Mouse (Mus musculus): ENCODE results near the gene Rpl7a. TPM values are rescaled to one million over a fixed set of nuclear protein-coding genes. Genes with fewer than 3 reads are reported as not detected.

Rpl7a gene
- total RNA-seq, 2 experiments from 2014 or later = 346 to 356 TPM

- no peak for DNase-seq (ENCODE audit: low spot score in 2 of 2)
These were observed 42.3 kb downstream of the Rpl7a start for GRCm38 (mm10) chr2:26952866-26953265.

DNA sequence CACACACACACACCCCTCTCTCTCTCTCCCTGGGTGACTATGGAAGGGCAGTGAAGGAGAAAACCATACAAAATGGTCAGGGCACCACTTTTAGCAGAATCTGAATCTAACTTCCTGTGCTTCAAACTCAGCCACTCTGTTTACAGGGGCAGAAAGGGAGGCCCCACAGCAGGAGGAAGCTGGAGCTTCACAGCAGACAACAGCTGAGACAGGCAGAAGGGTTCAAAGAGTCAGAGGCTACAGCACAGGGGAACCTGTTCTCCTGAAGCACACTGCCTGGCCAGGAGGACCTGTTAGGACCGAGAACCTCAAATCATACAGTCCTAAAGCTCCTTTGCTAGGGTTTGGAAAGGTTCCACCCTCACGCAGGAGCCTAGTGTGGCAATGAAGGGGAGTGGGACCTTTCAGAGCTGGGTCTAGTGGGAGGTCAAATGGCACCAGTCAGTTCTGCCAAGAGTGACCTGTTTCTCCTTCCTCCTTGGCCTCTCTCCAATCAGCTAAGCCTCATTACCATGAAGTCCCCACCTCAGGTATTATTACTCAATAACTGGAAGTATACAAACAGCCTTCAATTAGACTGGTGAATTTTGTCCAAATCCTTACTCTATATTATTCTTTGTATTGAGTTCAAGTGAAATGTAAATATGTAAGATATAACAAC, 44.3 kb downstream of the Rpl7a start:
- no peak for DNase-seq (ENCODE audit: low spot score in 2 of 2)

DNA sequence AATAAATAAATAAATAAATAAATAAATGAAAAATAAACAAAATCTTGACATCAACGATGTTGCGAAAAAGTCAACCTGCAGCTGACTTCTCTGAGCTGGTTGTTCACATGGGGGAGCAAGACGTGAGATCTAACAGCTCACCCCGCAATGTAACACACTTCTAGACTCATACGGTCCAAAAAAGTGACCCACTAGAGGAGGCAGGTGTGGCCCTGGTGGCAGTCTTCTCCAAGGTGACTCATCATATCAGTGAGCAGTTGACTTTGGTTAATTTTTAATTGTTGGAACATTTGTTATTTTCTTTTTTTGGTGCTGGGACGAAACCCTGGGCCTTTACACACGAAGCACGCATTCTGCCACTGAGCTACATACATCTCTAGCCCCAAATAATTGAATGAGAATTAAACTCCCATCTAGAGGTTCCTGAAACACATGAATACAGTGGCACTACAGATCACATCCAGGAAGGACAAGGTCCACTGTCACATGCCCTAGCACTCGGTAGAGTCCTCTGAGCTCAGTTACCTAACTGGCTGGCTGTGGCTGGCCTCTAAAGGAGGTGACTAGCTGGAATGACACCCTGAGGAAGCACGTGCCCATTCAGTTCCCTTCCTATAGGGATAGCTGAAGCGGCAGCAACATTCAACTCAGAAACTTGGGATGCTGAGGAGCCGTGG, 46.4 kb downstream of the Rpl7a start:
- no peak for DNase-seq (ENCODE audit: low spot score in 2 of 2)

DNA sequence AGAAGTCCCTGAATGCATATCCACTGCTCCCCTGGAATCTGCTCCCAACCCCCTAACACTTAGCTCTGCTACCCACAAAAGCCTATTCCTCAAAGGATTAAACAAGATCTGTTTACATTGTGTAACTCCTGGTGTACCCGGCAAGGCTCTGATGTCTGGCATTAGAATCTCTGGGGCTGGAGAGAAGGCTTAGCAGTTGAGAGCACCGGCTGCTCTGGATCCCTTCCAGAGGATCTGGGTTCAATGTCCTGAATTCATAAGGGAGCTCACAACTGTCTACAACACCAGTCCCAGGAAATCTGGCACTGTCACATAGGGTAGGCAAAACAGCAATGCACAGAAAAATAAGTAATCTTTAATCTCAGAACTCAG, 46.9 kb downstream of the Rpl7a start:
- DNase-seq (ENCODE audit: low spot score in 2 of 2) = no peak

- no peak for DNase-seq (ENCODE audit: low spot score in 2 of 2)
These were observed 50.2 kb downstream of the Rpl7a start for GRCm38 (mm10) chr2:26960756-26961155.

Other genes with a start within 250 kb of the Rpl7a start
- gene Lcn4, start 239.5 kb upstream of the Rpl7a start, total RNA-seq (2021) = not detected
- gene Abo, start 45.8 kb upstream of the Rpl7a start, total RNA-seq (2021) = not detected
- gene Surf6, start 7.9 kb upstream of the Rpl7a start, total RNA-seq (2021) = 10 to 100 TPM; 31.5 to 33.9 TPM
- 10 to 100 TPM; 44.5 to 45.9 TPM for gene Med22, start 87 bp upstream of the Rpl7a start, total RNA-seq (2021)
- gene Surf2, start 5.6 kb downstream of the Rpl7a start, total RNA-seq (2021) = 10 to 100 TPM; 35.4 to 38.7 TPM
- 10 to 100 TPM; 81.5 to 83.5 TPM for gene Surf1, start 5.8 kb downstream of the Rpl7a start, total RNA-seq (2021)
- 10 to 100 TPM; 62.1 to 64.0 TPM for gene Surf4, start 23.2 kb downstream of the Rpl7a start, total RNA-seq (2021)
- under 1 TPM; 0.20 to 0.39 TPM for gene Stkld1, start 23.3 kb downstream of the Rpl7a start, total RNA-seq (2021)
- gene Rexo4, start 53.6 kb downstream of the Rpl7a start, total RNA-seq (2021) = 10 to 100 TPM; 49.2 to 51.9 TPM
- gene Adamts13, start 62.7 kb downstream of the Rpl7a start, total RNA-seq (2021) = 1 to 10 TPM; 1.3 to 1.4 TPM
- gene Cacfd1, start 99.2 kb downstream of the Rpl7a start, total RNA-seq (2021) = 10 to 100 TPM; 63.2 to 63.3 TPM
- gene Slc2a6, start 117.2 kb downstream of the Rpl7a start, total RNA-seq (2021) = 10 to 100 TPM; 44.3 to 44.9 TPM
- 1 to 10 TPM; 1.0 to 1.4 TPM for gene Mymk, start 161.4 kb downstream of the Rpl7a start, total RNA-seq (2021)
- gene Adamtsl2, start 168.6 kb downstream of the Rpl7a start, total RNA-seq (2021) = 10 to 100 TPM; 16.1 to 18.1 TPM
- 100 to 1,000 TPM; 105 to 107 TPM for gene Fam163b, start 231.7 kb downstream of the Rpl7a start, total RNA-seq (2021)

All from layer of hippocampus, postnatal 10 days (tissue).